Mouse (Mus musculus) heart, postnatal 0 days (tissue): ENCODE data around the gene Ppp1r3e.

Experiments
- CTCF ChIP-seq: IDR thresholded peaks from 2 replicates; pipeline ENCODE4 v1.5.1; 2016; ENCODE audit warnings: antibody characterized with exemption, control low read depth, low read depth
- EP300 ChIP-seq: IDR thresholded peaks from 2 replicates; pipeline ENCODE4 v1.6.1; 2016; ENCODE audit warnings: antibody characterized with exemption, low read depth

DNA sequence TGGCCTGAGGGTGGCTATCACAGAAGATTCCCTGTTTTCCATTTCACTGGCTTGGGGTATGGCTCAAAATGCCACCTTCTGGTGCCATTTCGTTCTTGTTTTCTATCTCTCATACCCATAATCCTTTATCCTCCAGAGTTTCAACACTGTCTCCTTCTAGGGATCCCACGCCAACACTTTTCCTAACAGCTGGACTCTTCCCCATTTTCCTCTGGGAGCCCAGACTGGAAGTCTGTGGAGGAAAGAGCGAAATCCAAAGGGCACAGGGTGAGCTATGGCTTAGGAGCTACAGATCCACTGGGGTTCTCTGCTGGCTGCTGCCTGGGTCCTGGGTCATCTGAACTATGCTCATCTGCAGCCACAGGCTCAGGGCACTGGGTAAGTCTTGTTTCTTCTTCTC, 3.2 kb downstream of the Ppp1r3e start:
- no peak for TF ChIP-seq CTCF
- no peak for TF ChIP-seq EP300
